Mouse (Mus musculus) hindbrain, embryonic 11.5 days (tissue): ENCODE data around the gene Commd1. TPM values are rescaled to one million over a fixed set of nuclear protein-coding genes. Genes with fewer than 3 reads are reported as not detected.

Experiments
- ATAC-seq: fragments of 200-750 bp; cut with Nextera tagmentation; 2 replicates; pipeline ENCODE4 v1.8.0; 2017; ENCODE audit warnings: mild to moderate bottlenecking, moderate TSS enrichment, moderate library complexity; ENCODE audit not compliant: low FRiP score
- DNase-seq: peaks from one replicate; pipeline ENCODE4 v3.0.0-alpha.2; 2015; ENCODE audit warnings: low spot score
- H3K27ac ChIP-seq: fragments of 300-500 bp; sonication (generic); 2 replicates; pipeline ENCODE4 v1.5.1; 2014; ENCODE audit warnings: mild to moderate bottlenecking, low read depth, low read length
- H3K27me3 ChIP-seq: fragments of 300-500 bp; sonication (generic); 2 replicates; pipeline ENCODE4 v1.6.1; 2014; ENCODE audit warnings: mild to moderate bottlenecking, low read length, moderate library complexity, mixed read lengths; ENCODE audit not compliant: control insufficient read depth, insufficient read depth
- H3K36me3 ChIP-seq: fragments of 300-500 bp; sonication (generic); 2 replicates; pipeline ENCODE4 v1.6.1; 2014; ENCODE audit warnings: mild to moderate bottlenecking, low read length, moderate library complexity, mixed read lengths; ENCODE audit not compliant: control insufficient read depth, insufficient read depth
- H3K4me1 ChIP-seq: fragments of 300-500 bp; sonication (generic); replicated peaks from 2 replicates; pipeline ENCODE4 v1.6.1; 2014; ENCODE audit warnings: low read length, mixed read lengths; ENCODE audit not compliant: control insufficient read depth, insufficient read depth
- H3K4me2 ChIP-seq: fragments of 300-500 bp; sonication (generic); replicated peaks from 2 replicates; pipeline ENCODE4 v1.6.1; 2014; ENCODE audit warnings: mild to moderate bottlenecking, low read depth, low read length
- H3K4me3 ChIP-seq: fragments of 300-500 bp; sonication (generic); 2 replicates; pipeline ENCODE4 v1.5.1; 2014; ENCODE audit warnings: low read depth, low read length
- H3K9ac ChIP-seq: fragments of 300-500 bp; sonication (generic); 2 replicates; pipeline ENCODE4 v1.6.1; 2014; ENCODE audit warnings: low read depth, low read length
- H3K9me3 ChIP-seq: fragments of 300-500 bp; sonication (generic); 2 replicates; pipeline ENCODE4 v1.6.1; 2016; ENCODE audit warnings: low read length; ENCODE audit not compliant: control insufficient read depth
- WGBS: fragments of 180-500 bp; shearing (Covaris S2); extraction: QIAGEN DNeasy Blood & Tissue Kit; methylation state at CpG from one replicate; pipeline ENCODE4 v1.1.7; 2014; 5-methylcytosine and 5-hydroxymethylcytosine counted together
- polyA plus RNA-seq: library from polyadenylated mRNA; unstranded; fragments of >200 nt; fragmentation: Nextera tagmentation; extraction: Ambion mirVana; gene quantifications from 2 replicates; pipeline ENCODE4 v1.2.1, GENCODE M21; 2014

Commd1 gene
- polyA plus RNA-seq, 1 experiment from 2014 or later = 411 TPM

DNA sequence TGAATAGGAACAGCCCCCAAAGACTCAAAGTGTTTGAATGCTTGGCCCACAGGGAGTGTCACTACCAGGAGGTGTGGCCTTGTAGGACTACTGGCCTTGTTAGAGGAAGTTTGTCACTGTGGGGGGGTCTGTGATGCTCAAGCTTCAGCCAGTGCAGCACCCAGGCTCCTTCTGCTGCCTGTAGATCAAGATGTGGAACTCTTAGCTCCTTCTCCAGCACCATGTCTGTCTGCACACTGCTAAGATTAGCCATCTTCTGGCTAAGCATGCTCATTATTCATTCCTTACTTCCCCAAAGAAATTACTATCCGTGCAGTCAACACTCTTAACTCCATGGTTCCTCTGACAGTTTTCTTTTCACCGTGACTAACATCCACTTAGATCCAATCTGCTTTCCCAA, 52.1 kb downstream of the Commd1 start:
- no peak for ATAC-seq
- Histone ChIP-seq H3K36me3 (no peaks in the 10 kb centered on the region), H3K9ac (no peak overlapping the region), H3K4me1 (no peaks in the 10 kb centered on the region), H3K4me3 (no peak overlapping the region), H3K27ac (no peak overlapping the region), H3K27me3 (no peaks in the 10 kb centered on the region), H3K9me3 (no peaks in the 10 kb centered on the region), H3K4me2 (no peak overlapping the region)
- DNase-seq = no peak
- WGBS = 91% methylated on average over 2 of the region's 2 CpGs

- WGBS = 82% methylated on average over 8 of the region's 8 CpGs
- Histone ChIP-seq H3K4me1 (no peaks in the 10 kb centered on the region), H3K4me3 (no peak overlapping the region), H3K27ac (no peak overlapping the region), H3K27me3 (no peaks in the 10 kb centered on the region), H3K9ac (no peak overlapping the region), H3K4me2 (no peak overlapping the region), H3K36me3 (no peaks in the 10 kb centered on the region), H3K9me3 (no peaks in the 10 kb centered on the region)
- ATAC-seq = no peak
- DNase-seq = no peak
Measured at GRCm38 (mm10) chr11:22928586-22929169, 53.5 kb downstream of the Commd1 start.

DNA sequence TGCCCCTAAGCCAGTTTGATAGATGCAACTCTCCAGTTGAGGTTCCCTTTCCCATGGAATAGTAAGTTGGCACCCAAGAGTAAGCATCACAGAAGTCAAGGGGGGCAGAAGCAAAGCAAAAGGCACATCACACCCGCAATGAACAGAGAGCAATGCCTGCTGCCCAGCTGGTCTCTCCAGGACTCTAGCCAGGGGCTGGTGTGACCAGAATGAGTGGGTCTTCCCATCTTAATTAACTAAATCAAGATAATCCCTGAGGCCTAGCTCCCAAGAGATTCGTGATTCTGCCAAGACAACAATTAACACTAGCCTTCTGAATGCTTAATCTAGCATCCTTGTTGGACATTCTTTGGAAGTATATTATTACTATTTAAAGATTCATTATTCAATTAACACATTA, 58.6 kb downstream of the Commd1 start:
- H3K27me3 ChIP-seq = no peaks in the 10 kb centered on the region
- WGBS = 85% methylated on average over 2 of the region's 2 CpGs
- H3K4me2 ChIP-seq = no peak overlapping the region
- H3K4me1 ChIP-seq = no peaks in the 10 kb centered on the region
- H3K27ac ChIP-seq = no peak overlapping the region
- no peak overlapping the region for H3K4me3 ChIP-seq
- ATAC-seq = no peak
- DNase-seq = no peak
- H3K36me3 ChIP-seq = no peaks in the 10 kb centered on the region
- H3K9me3 ChIP-seq = no peaks in the 10 kb centered on the region
- no peak overlapping the region for H3K9ac ChIP-seq

DNA sequence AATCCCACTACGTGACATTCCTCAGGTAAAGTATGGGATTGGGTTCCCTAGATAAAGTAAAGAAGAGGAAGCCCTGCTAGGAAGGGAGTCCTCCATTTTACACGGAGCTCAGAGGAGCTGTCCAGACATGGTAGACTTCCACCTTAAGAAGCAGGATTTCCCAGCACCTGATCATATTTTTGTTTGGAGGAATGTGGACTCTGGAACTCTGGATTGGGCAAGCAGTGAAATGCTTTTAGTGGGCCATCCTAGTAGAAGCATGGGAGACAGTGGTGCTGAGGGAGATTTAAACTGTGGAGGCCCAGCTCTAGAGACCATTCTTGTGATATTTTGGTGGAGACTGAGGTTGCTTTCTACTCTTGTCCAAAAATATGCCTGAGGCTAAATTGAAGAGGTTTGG, 59.6 kb downstream of the Commd1 start:
- DNase-seq = no peak
- Histone ChIP-seq H3K27ac (no peak overlapping the region), H3K36me3 (no peaks in the 10 kb centered on the region), H3K4me1 (no peaks in the 10 kb centered on the region), H3K4me2 (no peak overlapping the region), H3K9ac (no peak overlapping the region), H3K9me3 (no peaks in the 10 kb centered on the region), H3K27me3 (no peaks in the 10 kb centered on the region), H3K4me3 (no peak overlapping the region)
- WGBS = 91% methylated on average over 2 of the region's 2 CpGs
- no peak for ATAC-seq

- DNase-seq (no peak), ATAC-seq (no peak)
- Histone ChIP-seq H3K4me3 (no peak overlapping the region), H3K4me1 (no peaks in the 10 kb centered on the region), H3K36me3 (no peaks in the 10 kb centered on the region), H3K9ac (no peak overlapping the region), H3K27ac (no peak overlapping the region), H3K9me3 (no peaks in the 10 kb centered on the region), H3K4me2 (no peak overlapping the region), H3K27me3 (no peaks in the 10 kb centered on the region)
- WGBS = 74% methylated on average over 2 of the region's 2 CpGs
Measured at GRCm38 (mm10) chr11:22919336-22919735, 62.8 kb downstream of the Commd1 start.

DNA sequence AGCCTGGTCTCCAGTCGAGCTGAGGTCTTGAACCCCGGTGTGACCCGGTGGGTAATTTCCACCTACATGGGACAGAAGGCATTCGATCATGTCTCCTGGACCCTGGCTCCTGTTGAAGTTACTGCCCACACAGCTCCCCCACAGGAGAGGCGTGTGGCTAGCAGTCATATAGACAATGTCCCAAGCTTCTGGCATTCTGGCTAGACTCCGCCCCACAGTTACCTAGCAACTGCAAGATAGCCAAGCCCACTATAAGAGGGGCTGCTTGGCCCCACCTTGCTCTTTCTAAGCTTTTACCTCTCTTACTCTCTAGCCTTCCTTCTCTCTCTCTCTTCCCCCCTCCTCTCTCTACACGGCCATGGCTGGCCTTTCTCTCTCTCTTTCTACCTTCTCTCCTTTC, 64.4 kb downstream of the Commd1 start:
- ATAC-seq (no peak), DNase-seq (no peak)
- no peaks in the 10 kb centered on the region for H3K27me3 ChIP-seq
- H3K4me3 ChIP-seq = no peak overlapping the region
- no peak overlapping the region for H3K4me2 ChIP-seq
- H3K4me1 ChIP-seq = no peaks in the 10 kb centered on the region
- no peak overlapping the region for H3K27ac ChIP-seq
- no peak overlapping the region for H3K9ac ChIP-seq
- no peaks in the 10 kb centered on the region for H3K36me3 ChIP-seq
- WGBS = 81% methylated on average over 7 of the region's 7 CpGs
- no peaks in the 10 kb centered on the region for H3K9me3 ChIP-seq

DNA sequence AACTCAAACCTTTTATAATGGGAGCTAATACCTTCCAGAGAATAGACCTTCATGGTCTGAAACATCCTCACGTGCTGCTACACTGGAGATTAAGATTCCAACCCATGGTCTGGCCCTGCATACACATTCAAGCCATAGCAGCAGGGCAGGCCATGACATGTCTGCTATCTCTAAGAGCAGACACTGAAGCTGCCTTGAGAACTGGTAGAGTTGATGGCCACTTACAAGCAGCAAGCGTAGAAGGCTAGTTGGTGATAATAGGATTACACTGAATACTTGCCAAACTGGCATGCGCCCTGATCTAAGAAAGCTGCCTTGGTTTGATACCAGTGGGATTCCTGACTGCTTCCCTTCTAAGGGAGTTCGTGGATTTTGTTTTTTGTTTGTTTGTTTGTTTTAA, 68.4 kb downstream of the Commd1 start:
- no peak overlapping the region for H3K4me2 ChIP-seq
- no peak overlapping the region for H3K27ac ChIP-seq
- DNase-seq (no peak), ATAC-seq (no peak)
- 85% methylated on average over 4 of the region's 4 CpGs for WGBS
- no peaks in the 10 kb centered on the region for H3K36me3 ChIP-seq
- H3K9ac ChIP-seq = no peak overlapping the region
- no peaks in the 10 kb centered on the region for H3K27me3 ChIP-seq
- no peaks in the 10 kb centered on the region for H3K4me1 ChIP-seq
- H3K4me3 ChIP-seq = no peak overlapping the region
- H3K9me3 ChIP-seq = no peaks in the 10 kb centered on the region

DNA sequence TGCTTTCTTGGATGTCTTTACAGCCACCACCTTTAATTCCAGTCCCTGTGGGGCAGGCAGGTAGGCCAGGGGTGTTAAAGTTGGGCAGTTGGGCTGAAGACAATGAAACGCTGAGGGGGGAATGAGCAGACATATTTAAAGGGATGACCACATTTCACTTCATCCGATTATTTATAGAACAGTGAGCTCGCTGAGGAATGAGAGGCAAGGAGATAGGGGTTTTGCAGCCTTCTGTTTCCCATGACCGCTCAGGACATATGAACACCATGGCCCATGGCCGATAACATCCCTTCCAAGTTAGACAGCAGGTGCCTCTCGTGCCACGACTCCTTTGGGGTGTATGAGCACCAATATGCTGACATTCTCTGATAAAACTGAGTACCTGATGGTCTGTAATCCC, 70.4 kb downstream of the Commd1 start:
- ATAC-seq = no peak
- Histone ChIP-seq H3K4me2 (no peak overlapping the region), H3K9ac (no peak overlapping the region), H3K4me1 (no peaks in the 10 kb centered on the region), H3K9me3 (no peaks in the 10 kb centered on the region), H3K27me3 (no peaks in the 10 kb centered on the region), H3K4me3 (no peak overlapping the region), H3K27ac (no peak overlapping the region), H3K36me3 (no peaks in the 10 kb centered on the region)
- WGBS = 92% methylated on average over 7 of the region's 7 CpGs
- no peak for DNase-seq

- no peaks in the 10 kb centered on the region for H3K36me3 ChIP-seq
- ATAC-seq (no peak), DNase-seq (no peak)
- H3K4me2 ChIP-seq = no peak overlapping the region
- H3K4me3 ChIP-seq = no peak overlapping the region
- no peak overlapping the region for H3K9ac ChIP-seq
- H3K27me3 ChIP-seq = no peaks in the 10 kb centered on the region
- H3K9me3 ChIP-seq = no peaks in the 10 kb centered on the region
- no peak overlapping the region for H3K27ac ChIP-seq
- H3K4me1 ChIP-seq = no peaks in the 10 kb centered on the region
Measured at GRCm38 (mm10) chr11:22906453-22906865, 75.7 kb downstream of the Commd1 start.
